In the genomic region with DNA sequence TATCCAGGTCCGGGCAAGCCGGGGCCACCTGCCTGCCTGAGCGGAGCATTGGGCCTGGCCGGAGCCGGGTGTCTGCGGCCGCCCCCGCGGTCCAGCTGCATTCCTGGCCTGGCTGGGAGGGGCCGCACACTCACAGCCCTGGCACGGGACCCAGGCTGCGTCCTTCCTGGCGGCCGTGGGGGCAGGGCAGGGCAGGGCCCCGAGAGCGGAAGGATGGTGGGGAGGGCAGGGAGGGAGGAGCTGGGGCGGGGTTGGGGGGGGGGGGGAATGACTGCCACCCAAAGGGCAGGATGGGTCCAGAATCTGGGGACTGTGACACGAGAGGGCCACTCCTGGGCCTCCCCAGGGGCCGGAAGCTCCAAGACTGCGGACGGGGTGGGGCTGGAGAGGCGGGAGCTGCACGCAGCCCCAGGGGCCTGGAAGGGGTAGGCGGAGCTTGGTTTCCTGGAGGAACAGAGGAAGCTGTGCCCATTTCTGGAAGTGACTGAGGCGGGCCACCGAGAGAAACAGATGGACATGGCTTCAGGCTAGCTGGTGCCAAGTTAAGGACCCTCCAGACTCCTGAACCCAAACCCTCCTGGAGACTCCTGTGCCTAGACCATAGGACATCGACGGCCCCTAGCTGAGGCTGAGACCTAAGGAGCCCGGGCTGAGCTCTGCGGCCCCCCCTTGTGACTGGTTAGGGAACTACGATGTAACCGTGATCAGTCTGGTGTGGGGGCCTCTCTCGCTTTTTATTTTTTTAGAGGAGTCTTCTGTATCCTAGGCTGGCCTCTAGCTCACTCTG, we compare ENCODE assay signal across 8 mouse cellular contexts. TPM values are rescaled to one million over a fixed set of nuclear protein-coding genes. Genes with fewer than 3 reads are reported as not detected.
DNase-seq lines count a peak whose midpoint lies in the region; ATAC-seq lines count a peak whose summit lies in the region.

No protein-coding gene starts in this region.

- no peaks in the 10 kb centered on the region for H3K27me3 ChIP-seq in heart, embryonic 13.5 days (replicated peaks)
- no peaks in the 10 kb centered on the region for H3K27me3 ChIP-seq in liver, embryonic 12.5 days (replicated peaks)
- H3K27me3 ChIP-seq in stomach, embryonic 15.5 days (replicated peaks), result no peaks in the 10 kb centered on the region

- H3K4me3 ChIP-seq in heart, embryonic 13.5 days, result peak overlapping the region; percentile 47
- H3K4me3 ChIP-seq in liver, embryonic 12.5 days, result peak overlapping the region; percentile 64
- H3K4me3 ChIP-seq in stomach, embryonic 15.5 days (replicated peaks), result peak overlapping the region; percentile 41

- H3K9me3 ChIP-seq in heart, embryonic 13.5 days, result no peaks in the 10 kb centered on the region
- H3K9me3 ChIP-seq in liver, embryonic 12.5 days (replicated peaks), result no peaks in the 10 kb centered on the region
- no peaks in the 10 kb centered on the region for H3K9me3 ChIP-seq in stomach, embryonic 15.5 days

- peak overlapping the region; percentile 80 for H3K9ac ChIP-seq in heart, embryonic 13.5 days
- peak overlapping the region; percentile 76 for H3K9ac ChIP-seq in liver, embryonic 12.5 days
- peak overlapping the region; percentile 37; the same call in 1 of the 2 replicates for H3K9ac ChIP-seq in stomach, embryonic 15.5 days

- DNase-seq in CD4-positive, CD25-positive, alpha-beta regulatory T cell, adult 2 months (ENCODE audit: low read depth, low spot score), result peak; percentile 91
- peak; percentile 89 for DNase-seq in c-Kit-negative CD71-positive TER-119-positive erythroid progenitor cells, embryonic 14.5 days (ENCODE audit: low read depth, low spot score)
- DNase-seq in fat pad, adult 2 months (ENCODE audit: extremely low read depth, low read depth, low spot score), result peak; percentile 40
- peak; percentile 97 for DNase-seq in kidney, postnatal 10 days
- peak; percentile 92 for DNase-seq in naive thymus-derived CD4-positive, alpha-beta T cell, adult 2 months (ENCODE audit: low read depth)

- peaks cover 53% of the 10 kb centered on the region for H3K4me1 ChIP-seq in heart, embryonic 13.5 days
- peaks cover 73% of the 10 kb centered on the region for H3K4me1 ChIP-seq in liver, embryonic 12.5 days
- peaks cover 33% of the 10 kb centered on the region for H3K4me1 ChIP-seq in stomach, embryonic 15.5 days

- peak overlapping the region; percentile 71 for H3K4me2 ChIP-seq in heart, embryonic 13.5 days
- peak overlapping the region; percentile 94 for H3K4me2 ChIP-seq in liver, embryonic 12.5 days
- peak overlapping the region; percentile 66 for H3K4me2 ChIP-seq in stomach, embryonic 15.5 days

- ATAC-seq in heart, embryonic 13.5 days (ENCODE audit: extremely low read depth, insufficient number of reproducible peaks, low FRiP score, low TSS enrichment), result peak; percentile 78
- peak; percentile 89 for ATAC-seq in liver, embryonic 12.5 days
- peak; percentile 84 for ATAC-seq in stomach, embryonic 15.5 days (ENCODE audit: insufficient read depth, low FRiP score, low read depth)

- peaks cover 17% of the 10 kb centered on the region for H3K36me3 ChIP-seq in heart, embryonic 13.5 days
- peaks cover 15% of the 10 kb centered on the region for H3K36me3 ChIP-seq in liver, embryonic 12.5 days
- peaks cover 9% of the 10 kb centered on the region; the same call in 1 of the 2 replicates for H3K36me3 ChIP-seq in stomach, embryonic 15.5 days

- H3K27ac ChIP-seq in heart, embryonic 13.5 days (replicated peaks), result peak overlapping the region; percentile 98
- peak overlapping the region; percentile 96 for H3K27ac ChIP-seq in liver, embryonic 12.5 days
- H3K27ac ChIP-seq in stomach, embryonic 15.5 days, result peak overlapping the region; percentile 95

- under 1% methylated on average over 31 of the region's 33 CpGs for WGBS in heart, embryonic 13.5 days
- WGBS in liver, embryonic 12.5 days (ENCODE audit: insufficient replicate concordance), result under 1% methylated on average over 31 of the region's 33 CpGs
- WGBS in stomach, embryonic 15.5 days, result under 1% methylated on average over 30 of the region's 33 CpGs

RNA-seq across cellular contexts. Expression of gene Sertad1, which starts 4.0 kb away (rescaled TPM):
- 32.3 and 37.1 TPM in 2 replicates for polyA plus RNA-seq in heart, embryonic 13.5 days (2015; fragmentation: Nextera tagmentation; extraction: Ambion mirVana)
- polyA plus RNA-seq in liver, embryonic 12.5 days (2016; fragmentation: Nextera tagmentation; extraction: Ambion mirVana), result 19.5 and 20.9 TPM in 2 replicates
- 35.3 and 36.7 TPM in 2 replicates for polyA plus RNA-seq in stomach, embryonic 15.5 days (2015; fragmentation: Nextera tagmentation; extraction: Ambion mirVana)

RNA-seq across cellular contexts. Expression of gene Prx, which starts 8.4 kb away (rescaled TPM):
- 2.0 and 2.1 TPM in 2 replicates for polyA plus RNA-seq in heart, embryonic 13.5 days (2015; fragmentation: Nextera tagmentation; extraction: Ambion mirVana)
- 0.91 and 1.2 TPM in 2 replicates for polyA plus RNA-seq in liver, embryonic 12.5 days (2016; fragmentation: Nextera tagmentation; extraction: Ambion mirVana)
- 3.1 and 3.5 TPM in 2 replicates for polyA plus RNA-seq in stomach, embryonic 15.5 days (2015; fragmentation: Nextera tagmentation; extraction: Ambion mirVana)

RNA-seq across cellular contexts. Expression of gene Sertad3, which starts 17.2 kb away (rescaled TPM):
- 21.1 and 23.2 TPM in 2 replicates for polyA plus RNA-seq in heart, embryonic 13.5 days (2015; fragmentation: Nextera tagmentation; extraction: Ambion mirVana)
- 24.6 and 26.3 TPM in 2 replicates for polyA plus RNA-seq in liver, embryonic 12.5 days (2016; fragmentation: Nextera tagmentation; extraction: Ambion mirVana)
- 29.3 and 35.1 TPM in 2 replicates for polyA plus RNA-seq in stomach, embryonic 15.5 days (2015; fragmentation: Nextera tagmentation; extraction: Ambion mirVana)

RNA-seq across cellular contexts. Expression of gene Hipk4, which starts 32.3 kb away (rescaled TPM):
- polyA plus RNA-seq in heart, embryonic 13.5 days (2015; fragmentation: Nextera tagmentation; extraction: Ambion mirVana), result 0.20 and 0.36 TPM in 2 replicates
- polyA plus RNA-seq in liver, embryonic 12.5 days (2016; fragmentation: Nextera tagmentation; extraction: Ambion mirVana), result 0.17 and 0.23 TPM in 2 replicates
- polyA plus RNA-seq in stomach, embryonic 15.5 days (2015; fragmentation: Nextera tagmentation; extraction: Ambion mirVana), result 0.67 and 0.86 TPM in 2 replicates

RNA-seq across cellular contexts. Expression of gene Blvrb, which starts 43.0 kb away (rescaled TPM):
- 84.7 and 89.0 TPM in 2 replicates for polyA plus RNA-seq in heart, embryonic 13.5 days (2015; fragmentation: Nextera tagmentation; extraction: Ambion mirVana)
- 895 and 897 TPM in 2 replicates for polyA plus RNA-seq in liver, embryonic 12.5 days (2016; fragmentation: Nextera tagmentation; extraction: Ambion mirVana)
- 86.6 and 133 TPM in 2 replicates for polyA plus RNA-seq in stomach, embryonic 15.5 days (2015; fragmentation: Nextera tagmentation; extraction: Ambion mirVana)

Comparison
In these comparisons a context has a peak if more than half of its experiments do, and no peak if none do; other contexts are left out.
1. Peak in every context shown above with its lines: DNase-seq, ATAC-seq, H3K4me3 ChIP-seq and H3K27ac ChIP-seq.
2. DNase-seq: peak in every context shown above with its lines; median percentile 97 in kidney, postnatal 10 days; 92 in naive thymus-derived CD4-positive, alpha-beta T cell, adult 2 months; 91 in CD4-positive, CD25-positive, alpha-beta regulatory T cell, adult 2 months; 89 in c-Kit-negative CD71-positive TER-119-positive erythroid progenitor cells, embryonic 14.5 days; 40 in fat pad, adult 2 months.